Mouse (Mus musculus) WW6 (cell line): ENCODE data around the gene Pianp.

Experiments
- DNase-seq: peaks from one replicate; pipeline ENCODE4 v3.0.0-alpha.2; 2013; ENCODE audit warnings: low read depth, low spot score

Pianp gene

DNA sequence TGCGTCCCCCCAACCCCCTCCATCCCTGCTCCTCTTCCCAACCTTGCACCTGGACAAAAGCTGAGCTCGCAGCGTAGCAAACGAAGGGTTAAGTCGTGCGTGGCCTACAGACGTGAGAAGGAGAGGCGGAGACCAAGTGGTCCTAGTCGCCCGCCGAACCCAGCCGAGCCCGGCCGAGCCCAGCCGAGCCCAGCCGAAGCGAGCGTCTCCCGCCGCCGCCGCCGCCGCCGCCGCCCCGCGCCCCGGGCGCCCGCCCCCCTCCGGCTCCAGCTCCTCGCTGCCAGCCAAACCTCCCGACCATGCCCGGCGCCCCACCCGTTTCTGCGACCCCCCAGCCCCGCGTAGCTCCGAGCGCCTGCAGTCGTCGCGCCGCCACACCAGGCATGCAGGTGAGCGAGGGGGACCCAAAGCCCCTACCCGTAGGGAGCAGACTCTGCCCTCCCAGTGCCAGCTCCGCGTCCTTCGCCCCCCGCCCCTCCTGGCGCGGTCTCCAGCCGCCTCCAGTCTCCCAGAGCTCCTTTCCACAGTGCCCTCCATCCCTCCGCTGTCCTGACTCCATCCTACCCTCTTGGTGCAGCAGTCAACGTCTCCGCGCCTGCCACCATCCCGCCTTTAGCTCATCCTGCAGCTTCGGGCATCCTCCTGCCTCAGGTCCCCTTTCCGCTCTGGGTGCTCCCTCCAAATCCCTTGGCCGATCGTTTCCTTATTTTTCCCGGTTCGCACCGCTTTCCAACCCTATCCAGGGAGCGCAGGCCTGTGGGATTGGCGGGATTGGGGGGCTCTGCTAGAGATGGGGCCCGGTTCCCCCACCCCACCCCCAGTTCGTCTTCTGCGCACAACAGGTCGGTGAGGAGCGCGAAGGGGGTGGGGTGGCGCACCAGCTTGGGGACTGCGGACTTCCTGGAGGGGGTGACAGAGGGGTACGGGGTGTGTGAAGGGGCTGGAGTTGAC is at the start of gene Pianp:
Gene Pianp (plus strand): TSS at position 144 of the 951 bp plus-strand sequence.
- DNase-seq = no peak

DNA sequence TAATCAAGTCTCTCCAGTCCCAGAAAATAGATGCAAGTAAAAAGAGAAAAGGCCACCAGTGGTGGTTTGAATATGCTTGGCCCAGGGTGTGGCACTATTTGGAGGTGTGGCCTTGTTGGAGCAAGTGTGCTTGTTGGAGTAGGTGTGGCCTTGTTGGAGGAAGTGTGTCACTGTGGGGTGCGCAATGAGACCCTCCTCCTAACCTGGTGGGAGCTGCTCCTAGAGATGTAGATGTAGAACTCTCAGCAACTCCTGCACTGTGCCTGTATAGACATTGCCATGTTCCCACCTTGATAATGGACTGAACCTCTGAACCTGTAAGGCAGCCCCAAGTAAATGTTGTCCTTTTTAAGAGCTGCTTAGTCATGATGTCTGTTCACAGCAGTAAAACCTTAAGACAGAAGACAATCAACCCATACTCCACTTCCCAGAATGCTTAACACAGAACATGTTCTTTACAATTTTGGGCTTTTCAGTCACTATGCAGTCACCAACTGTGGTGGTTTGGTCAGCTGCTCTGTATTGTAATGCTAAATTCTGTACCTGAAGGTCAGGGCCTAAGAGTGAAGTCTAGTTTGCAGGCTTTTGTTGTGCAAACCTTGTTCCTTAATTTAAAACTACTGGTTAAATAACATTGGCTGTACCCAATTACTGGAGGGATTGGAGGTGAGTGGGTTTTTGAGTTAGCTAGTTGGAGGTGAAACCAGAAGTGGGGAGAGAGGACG is 42.3 kb upstream of the Pianp start:
- DNase-seq = no peak

GRCm38 (mm10) chr6:124955212-124955611 is 41.3 kb upstream of the Pianp start:
- no peak for DNase-seq

DNA sequence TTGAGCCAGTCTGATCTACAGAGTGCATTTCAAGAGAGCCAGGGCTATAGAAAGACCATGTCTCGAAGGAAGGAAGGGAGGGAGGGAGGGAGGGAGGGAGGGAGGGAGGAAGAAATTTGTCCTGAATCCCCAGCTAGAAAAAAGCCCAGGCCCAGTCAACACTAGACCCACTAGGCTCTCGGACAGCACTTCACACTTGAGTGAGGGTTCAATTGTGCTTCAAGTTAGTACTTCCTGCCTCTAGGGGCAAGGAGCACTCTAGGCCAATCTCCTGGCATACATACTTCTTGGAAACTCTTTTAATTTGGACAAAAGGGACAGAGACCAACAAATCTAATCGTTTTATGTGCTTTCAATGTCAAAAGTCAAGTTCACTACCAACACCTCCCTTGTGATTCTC is 38.4 kb upstream of the Pianp start:
- no peak for DNase-seq

DNA sequence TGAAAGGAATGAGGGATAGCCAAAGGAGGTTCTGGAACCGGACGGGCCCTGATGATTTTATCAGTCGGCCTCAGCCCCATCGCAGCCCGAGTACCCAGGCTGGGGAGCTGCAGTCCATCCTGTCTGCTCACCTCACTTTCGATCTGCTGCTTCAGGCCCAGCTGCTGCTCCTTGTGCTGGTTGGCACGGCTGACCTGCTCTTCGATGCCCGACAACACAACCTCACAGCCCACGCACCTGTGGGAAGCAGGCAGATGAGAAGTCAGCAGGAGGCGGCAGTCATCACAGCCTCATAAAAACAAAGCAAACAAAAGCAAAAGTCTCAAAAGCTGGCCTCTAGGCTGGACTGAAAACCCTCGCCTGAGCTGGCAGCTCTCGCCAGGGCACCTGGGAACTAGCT is 36.5 kb upstream of the Pianp start:
- DNase-seq = no peak

DNA sequence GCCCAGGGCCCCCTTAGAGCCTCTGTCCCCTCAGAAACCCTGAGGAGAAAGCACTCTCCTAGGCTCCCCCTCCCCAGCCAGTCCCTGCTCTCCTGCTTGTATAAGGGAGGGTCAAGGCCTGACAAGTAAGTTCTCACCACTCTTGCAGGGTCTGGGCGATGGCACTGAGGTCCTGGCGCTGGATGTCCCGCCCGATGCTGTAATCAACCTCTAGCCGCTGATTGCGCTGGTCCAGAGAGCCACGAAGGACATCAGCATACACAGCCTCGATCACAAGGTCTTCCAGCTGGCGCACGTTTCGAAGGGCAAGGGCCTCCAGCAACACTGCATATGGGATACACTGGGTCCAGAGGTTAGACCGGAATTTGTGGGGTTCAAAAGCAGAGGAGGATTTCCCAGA is 35.5 kb upstream of the Pianp start:
- no peak for DNase-seq

DNA sequence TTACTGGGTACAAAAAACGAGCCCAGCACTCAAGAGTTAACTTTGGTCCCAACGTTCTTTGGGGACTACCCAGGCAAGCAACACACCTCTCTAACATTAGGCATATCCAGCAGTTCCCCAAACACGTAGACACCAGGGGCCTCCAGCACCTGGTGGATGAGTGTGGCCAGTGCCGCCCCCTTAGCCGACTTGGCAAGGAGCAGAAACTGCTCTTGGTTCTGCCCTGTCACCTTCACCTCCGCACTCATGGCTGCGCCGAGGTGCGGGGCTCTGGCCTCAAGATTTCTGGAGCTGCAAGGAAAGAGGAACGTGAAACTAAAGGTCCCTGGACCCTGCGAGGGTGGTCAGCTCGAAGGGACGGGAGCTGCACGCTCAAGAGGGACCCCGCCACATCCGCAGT is 31.9 kb upstream of the Pianp start:
- DNase-seq = no peak

GRCm38 (mm10) chr6:124965088-124965719 is 31.3 kb upstream of the Pianp start, which contains the start of gene Cops7a:
Gene Cops7a, minus strand, starts transcription at chr6:124965538.
- peak; percentile 93 for DNase-seq

GRCm38 (mm10) chr6:124965747-124966146 is 30.7 kb upstream of the Pianp start:
- no peak for DNase-seq

GRCm38 (mm10) chr6:124966466-124967118 is 29.9 kb upstream of the Pianp start:
- no peak for DNase-seq

GRCm38 (mm10) chr6:124967766-124968165 is 28.7 kb upstream of the Pianp start:
- no peak for DNase-seq

DNA sequence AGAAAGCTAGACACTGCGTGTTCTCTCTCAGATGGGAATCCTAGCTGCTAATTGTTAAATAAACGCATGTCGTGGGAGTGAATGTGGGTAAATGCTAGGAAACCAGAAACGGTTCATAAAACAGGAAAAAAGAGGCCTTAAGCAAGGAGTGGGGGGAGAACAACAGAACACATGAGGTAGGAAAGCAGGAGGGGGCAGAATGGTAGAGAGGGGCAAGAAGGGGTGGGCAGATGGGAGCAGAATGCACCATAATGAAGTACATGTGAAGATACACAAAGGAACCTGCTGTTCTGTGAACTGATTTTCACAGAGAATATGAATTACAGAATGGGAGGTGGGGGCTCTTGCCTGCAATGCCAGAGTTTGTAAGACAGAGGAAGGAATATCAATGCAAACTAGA is 4.3 kb upstream of the Pianp start:
- DNase-seq = no peak

DNA sequence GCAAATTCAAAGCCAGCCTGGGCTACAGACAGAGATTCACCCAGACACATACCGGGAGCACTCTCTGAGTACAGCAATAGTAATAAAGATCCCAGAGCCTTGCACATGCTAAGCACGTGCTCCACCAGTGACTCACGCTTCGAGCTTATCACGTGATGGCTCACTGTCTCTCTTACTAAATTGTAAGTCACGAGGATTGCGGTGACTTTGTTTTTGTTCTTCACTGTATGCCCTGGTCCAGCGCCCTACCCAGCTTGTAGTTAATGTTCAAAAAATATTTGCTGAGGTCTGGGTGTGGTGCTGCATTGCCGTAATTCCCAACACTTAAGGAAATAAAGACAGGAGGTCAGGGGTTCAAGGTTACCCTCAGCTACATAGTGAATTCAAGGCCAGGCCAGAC is 3.1 kb upstream of the Pianp start:
- no peak for DNase-seq

DNA sequence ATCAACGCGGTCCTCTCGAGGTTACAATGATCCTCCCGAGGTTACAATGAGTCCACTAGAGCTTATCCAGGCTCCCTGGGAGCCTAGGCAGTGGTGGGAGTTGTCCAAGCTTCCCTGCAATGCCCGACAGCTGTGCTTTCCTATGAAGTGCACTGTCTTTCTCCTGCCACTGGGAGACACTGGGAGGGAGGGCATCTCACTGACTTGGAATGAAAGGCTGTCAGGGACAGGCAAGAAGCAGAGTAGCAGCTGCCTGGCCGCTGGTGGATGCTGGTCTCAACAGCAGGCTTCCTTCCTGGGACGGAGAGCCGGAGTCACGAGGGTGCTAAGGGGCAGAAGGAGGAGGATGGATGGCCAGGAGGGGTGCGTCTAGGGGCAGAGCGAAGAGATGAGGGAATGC is 2.6 kb upstream of the Pianp start:
- peak; percentile 68 for DNase-seq

GRCm38 (mm10) chr6:124995246-124995645 is 1.2 kb upstream of the Pianp start:
- no peak for DNase-seq

DNA sequence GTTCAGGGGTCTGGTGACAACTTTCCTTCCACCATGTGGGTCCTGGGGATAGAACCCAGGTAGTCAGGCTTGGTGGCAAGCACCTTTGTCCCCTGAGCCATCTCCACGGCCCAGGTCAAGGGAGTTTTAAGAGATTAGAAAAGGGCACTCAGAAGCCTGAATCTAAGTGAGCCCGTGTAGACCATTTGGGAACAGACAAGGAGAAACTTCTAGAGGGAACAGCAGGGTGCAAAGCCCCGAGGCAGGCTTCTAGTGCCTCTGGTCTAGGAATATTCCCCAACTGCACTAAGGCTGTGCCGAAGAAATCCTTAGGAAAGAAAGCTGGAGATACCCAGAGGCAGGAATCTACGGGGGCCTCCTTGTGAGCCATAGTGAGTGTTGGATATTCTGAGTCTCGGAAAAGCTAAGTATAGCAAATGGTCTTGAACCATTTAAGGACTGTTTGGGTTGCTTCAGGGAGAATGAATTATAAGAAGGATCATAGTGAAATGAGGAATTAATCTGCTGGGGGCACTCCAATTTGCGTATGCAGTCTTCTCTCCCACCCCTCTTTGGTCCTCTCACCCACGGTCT is 577 bp upstream of the Pianp start:
- DNase-seq = no peak

GRCm38 (mm10) chr6:124998066-124998465 is 1.6 kb downstream of the Pianp start:
- DNase-seq = no peak

DNA sequence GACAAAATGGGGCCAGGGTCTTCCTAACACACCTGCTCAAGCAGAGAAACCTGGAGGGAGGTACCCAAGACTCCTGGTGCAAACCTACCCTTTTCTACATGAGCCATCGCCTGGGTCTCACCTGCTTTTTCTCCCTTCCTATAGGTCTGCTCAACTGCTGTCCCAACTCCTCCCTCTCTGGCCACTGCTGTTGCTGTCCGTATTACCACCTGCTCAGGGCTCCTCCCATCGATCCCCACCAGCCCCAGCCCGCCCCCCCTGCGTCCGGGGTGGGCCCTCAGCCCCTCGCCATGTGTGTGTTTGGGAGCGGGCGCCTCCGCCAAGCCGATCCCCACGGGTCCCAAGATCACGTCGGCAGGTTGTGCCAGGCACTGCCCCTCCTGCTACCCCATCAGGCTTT is 2.6 kb downstream of the Pianp start:
- DNase-seq = no peak

DNA sequence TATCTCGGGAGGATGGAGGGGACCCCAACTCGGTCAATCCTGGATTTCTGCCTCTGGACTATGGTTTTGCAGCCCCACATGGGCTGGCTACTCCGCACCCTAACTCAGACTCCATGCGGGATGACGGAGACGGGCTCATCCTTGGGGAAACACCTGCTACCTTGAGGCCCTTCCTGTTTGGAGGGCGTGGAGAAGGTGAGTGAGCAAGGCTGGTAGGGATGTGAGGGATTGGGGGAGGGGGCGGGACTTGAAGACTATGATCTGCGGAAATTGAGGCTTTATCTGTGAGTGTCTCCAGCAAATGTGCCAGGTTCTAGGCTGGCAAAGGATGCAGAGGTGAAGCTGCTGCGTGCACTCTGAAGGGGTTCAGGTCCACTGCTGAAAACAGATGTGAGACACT is 3.1 kb downstream of the Pianp start:
- no peak for DNase-seq

DNA sequence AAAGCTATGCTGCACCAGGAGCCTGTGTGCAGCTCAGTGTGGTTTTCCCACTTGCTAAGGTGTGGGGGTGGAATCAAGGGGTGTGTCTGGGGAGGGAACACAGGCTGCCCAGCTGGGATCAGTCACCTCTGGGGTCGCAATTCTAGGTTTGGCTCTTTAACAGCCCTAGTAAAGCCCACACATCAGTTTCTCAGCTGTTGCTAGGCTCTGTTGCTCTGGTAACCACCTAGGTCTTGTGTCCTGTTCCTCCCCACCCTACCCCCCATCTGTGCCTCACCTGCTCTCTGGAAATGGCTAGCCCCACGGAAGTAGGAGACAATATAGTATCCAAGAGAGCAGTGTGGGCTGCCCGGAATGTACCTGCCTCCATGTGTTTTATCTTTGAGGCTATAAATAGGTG is 7.2 kb downstream of the Pianp start:
- DNase-seq = no peak

GRCm38 (mm10) chr6:125005086-125005485 is 8.6 kb downstream of the Pianp start:
- no peak for DNase-seq
